Mouse (Mus musculus) bone marrow, adult 2 months (tissue): ENCODE measurements at regions not wholly inside any gene's neighbourhood (a gene's known extent, or its start where the extent isn't known, plus 50 kb on each side); places are given as distances from the start of the nearest gene placed in this dataset.

Source experiments
- H3K27ac ChIP-seq: fragments of 200-500 bp; 2 replicates; pipeline ENCODE4 v1.5.1; 2012; ENCODE audit warnings: low read depth, mild to moderate bottlenecking, control low read depth, inconsistent platforms, low read length; ENCODE audit not compliant: control insufficient read depth, poor library complexity, insufficient read depth
- H3K4me1 ChIP-seq: fragments of 200-500 bp; 2 replicates; pipeline ENCODE4 v1.6.1; 2011; ENCODE audit warnings: low read length; ENCODE audit not compliant: control insufficient read depth, insufficient read depth
- H3K4me3 ChIP-seq: fragments of 200-500 bp; replicated peaks from 2 replicates; pipeline ENCODE3; 2011; ENCODE audit warnings: mild to moderate bottlenecking, low read depth, low read length, control low read depth; ENCODE audit not compliant: control insufficient read depth
- CTCF ChIP-seq: fragments of 200-500 bp; IDR thresholded peaks from 2 replicates; pipeline ENCODE4 v1.5.1; 2011; ENCODE audit warnings: low read length, control low read depth; ENCODE audit not compliant: control insufficient read depth, insufficient read depth
- POLR2A ChIP-seq: fragments of 200-500 bp; IDR thresholded peaks from 2 replicates; pipeline ENCODE4 v1.6.1; 2011; ENCODE audit warnings: low read depth, mild to moderate bottlenecking, control low read depth, low read length, borderline replicate concordance; ENCODE audit not compliant: control insufficient read depth
- WGBS: fragments of 180-500 bp; shearing (Covaris S2); methylation state at CpG from one replicate; pipeline ENCODE4 v1.1.7; 2018; 5-methylcytosine and 5-hydroxymethylcytosine counted together

DNA sequence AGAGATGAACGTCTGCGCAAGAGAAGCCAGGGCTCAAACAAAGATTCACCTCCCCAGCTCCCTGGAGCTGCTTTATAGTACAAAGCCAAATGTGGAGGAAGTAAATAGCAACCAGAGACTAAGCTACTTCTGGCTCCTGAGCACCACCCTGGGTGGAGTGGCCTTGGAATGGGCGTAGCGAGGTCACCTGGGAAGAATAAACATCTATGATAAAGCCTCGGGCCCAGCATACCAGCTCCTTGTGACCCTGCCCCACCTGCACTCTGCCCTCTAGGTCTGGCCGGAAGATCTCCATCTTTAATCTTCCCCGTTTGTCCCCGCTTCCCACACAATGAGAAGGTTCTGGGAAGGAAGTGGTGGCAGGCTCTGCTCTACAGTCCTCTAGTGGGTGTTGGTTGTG lies 61.0 kb upstream of the Ptpn3 start:
- H3K27ac ChIP-seq = no peak overlapping the region
- TF ChIP-seq CTCF = no peak
- TF ChIP-seq POLR2A = no peak
- WGBS = 73% methylated on average over 8 of the region's 8 CpGs
- H3K4me1 ChIP-seq = no peaks in the 10 kb centered on the region
- H3K4me3 ChIP-seq = no peak overlapping the region

DNA sequence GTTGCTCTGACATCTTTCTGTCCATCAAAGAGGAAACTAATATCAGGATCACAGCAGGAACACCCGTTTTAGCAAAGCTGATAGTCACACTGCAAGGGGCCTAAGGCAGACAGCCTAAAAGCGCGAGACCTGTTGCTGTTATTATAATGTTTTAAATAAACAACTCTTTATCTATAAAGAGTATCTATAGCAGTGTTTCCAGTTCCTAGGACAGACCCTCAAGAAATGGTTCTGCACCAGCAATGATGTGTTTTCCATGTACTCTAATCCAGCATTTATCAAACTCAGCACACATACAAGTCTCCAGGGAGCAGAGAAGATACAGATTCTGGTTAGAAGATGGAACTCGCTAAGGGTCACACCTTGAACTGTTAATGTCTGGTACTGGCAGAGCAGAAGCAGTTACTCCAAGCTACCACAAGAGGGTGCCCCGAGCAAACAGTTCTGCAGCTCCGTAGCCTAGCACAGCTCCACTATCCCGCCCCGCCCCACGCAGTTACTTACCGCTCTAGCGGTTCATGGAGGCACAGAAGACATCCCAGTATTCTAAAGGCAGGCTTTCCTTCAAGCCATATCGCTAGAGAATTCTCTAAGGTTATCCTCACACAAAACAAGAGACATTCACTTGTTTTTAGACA lies 64.2 kb upstream of the Palm2 start:
- no peak for TF ChIP-seq POLR2A
- peak; percentile 64 for TF ChIP-seq CTCF
- WGBS = 18% methylated on average over 12 of the region's 12 CpGs
- no peaks in the 10 kb centered on the region for H3K4me1 ChIP-seq
- no peak overlapping the region for H3K27ac ChIP-seq
- no peak overlapping the region for H3K4me3 ChIP-seq

DNA sequence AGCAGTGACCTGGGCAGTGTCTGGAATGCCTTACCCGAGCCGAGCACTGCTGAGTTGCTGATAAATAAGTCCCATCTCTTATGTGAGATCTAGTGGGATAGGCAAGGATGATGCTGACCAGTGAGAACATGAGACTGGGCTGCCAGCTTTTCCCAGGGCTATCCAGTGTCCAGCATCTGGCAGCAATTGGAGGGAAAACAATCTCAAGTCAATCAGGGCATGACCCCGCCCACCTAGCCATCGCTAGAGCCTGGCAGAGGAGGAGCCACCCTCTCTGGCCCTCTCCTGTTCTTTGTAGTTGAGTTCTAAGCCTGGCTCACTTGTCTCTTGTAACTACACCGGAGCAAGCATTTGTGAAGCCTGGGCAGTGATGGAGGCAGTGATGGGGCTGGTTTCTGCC lies 56.2 kb upstream of the Palm2 start:
- WGBS = 60% methylated on average over 5 of the region's 5 CpGs
- no peak overlapping the region for H3K4me3 ChIP-seq
- no peaks in the 10 kb centered on the region for H3K4me1 ChIP-seq
- H3K27ac ChIP-seq = no peak overlapping the region
- TF ChIP-seq CTCF (no peak), POLR2A (no peak)

DNA sequence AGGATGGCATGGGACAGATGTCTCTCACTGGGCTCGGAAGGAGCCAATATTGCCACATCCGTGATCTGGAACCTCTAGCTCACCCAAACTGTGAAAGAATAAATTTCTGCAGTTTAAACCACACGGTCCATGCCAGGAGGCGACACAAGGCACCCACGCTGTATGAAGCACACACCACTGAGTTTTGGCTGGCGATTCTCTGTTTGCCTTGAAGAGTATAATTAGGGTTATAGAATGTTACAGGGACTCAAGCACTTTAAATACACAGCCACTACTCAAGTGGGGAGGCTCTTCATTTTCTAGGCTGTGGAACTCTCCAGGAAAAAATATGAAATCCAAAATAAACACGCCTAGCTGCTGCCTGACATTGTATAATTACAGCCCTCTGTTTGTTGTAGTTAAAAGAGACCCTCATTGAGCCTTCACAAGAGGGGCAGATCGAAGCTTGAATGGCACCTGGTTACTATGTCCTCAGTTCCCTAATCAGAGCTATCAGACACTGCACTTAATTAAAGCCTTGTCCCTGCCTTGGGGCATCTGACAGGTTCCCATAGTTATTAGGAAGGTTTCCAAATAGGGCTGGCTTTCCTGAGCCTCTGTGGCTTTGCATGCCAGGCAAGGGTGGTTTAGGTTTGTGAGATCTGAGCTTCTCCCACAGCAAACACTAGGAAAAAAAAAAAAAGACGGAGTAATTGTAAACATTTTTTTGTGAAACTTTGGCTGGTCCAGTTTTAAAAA lies 53.8 kb upstream of the Palm2 start:
- TF ChIP-seq CTCF = no peak
- no peak for TF ChIP-seq POLR2A
- no peak overlapping the region for H3K4me3 ChIP-seq
- 75% methylated on average over 9 of the region's 9 CpGs for WGBS

DNA sequence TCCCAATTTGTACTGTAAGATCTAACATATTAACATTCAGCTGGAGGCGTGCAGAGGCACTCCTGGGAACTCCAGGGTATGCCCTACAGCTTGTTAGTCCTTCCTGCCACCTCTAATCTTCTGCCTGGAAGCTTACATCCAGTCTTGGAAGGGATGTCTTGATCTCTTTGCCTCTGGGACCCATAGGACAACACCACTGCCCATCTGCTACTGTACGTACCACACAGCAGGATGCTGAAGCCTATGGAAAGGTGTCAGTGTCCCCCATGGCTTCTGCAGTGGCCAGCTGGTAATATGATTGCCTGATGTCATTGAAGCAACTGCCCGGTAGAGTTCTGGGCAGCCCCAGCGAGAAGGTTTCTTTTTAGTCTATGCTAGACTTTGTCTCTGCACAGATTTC lies 52.7 kb upstream of the Palm2 start:
- no peak for TF ChIP-seq POLR2A
- TF ChIP-seq CTCF = no peak
- H3K27ac ChIP-seq = no peak overlapping the region
- WGBS = 81% methylated on average over 4 of the region's 4 CpGs
- H3K4me1 ChIP-seq = no peaks in the 10 kb centered on the region
- no peak overlapping the region for H3K4me3 ChIP-seq

More for the DNA sequence above, 53.8 kb upstream of the Palm2 start:
- Histone ChIP-seq H3K4me1 (no peaks in the 10 kb centered on the region), H3K27ac (no peak overlapping the region)
